Mouse (Mus musculus) MEL-GATA-1-ER (cell line): ENCODE results near the gene Mkks.

ENCODE experiments used
- DNase-seq: peaks from one replicate; pipeline ENCODE4 v3.0.0-alpha.2; 2012; ENCODE audit warnings: low read depth; ENCODE audit errors: extremely low read depth

The Mkks gene

DNA sequence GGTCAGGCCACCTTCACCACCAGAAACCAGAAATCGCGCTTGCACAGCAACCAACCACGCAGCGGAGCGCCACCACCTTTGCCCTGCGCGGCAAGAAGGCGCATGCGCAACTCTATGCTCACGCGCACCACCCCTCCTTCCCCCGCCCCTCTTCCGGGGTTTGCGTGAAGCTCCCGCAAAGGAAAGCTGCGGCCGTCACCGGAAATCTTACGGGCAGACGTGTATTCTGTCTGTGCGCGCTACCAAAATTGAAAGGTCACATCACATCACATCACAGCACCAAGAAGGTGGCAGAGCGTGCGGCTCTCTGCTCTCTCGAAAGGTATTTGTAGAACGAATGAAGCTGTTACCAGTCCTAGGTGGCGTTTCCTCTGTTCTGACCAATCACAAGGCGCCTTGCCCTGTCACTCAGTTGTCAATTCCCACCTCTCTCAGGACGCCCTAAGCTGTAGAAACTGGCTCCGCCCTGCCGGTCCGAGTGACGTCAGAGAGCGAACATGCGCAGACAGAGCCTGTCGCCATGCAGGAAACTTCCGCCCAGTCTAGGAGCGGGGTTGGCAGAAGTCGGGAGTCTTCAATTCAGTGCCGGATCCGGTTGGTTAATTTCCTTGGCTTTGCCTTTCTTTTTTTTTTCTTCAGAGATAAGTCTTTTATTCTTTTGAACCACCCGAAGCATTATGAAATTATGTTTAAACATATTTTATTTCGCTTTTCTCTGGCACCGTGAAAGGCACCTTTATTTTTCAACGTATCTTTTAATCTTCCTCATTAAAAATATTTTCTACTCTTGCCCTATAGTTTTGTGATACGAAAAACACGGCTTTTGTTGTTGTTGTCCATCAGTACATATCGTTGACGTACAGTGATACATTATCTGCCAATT lies at the start of gene Mkks, which contains the start of the genes Slx4ip and AL731706.1:
Mkks (minus strand) TSS at position 322 of the 883 bp plus-strand sequence.
Slx4ip (plus strand) TSS at position 151 of the 883 bp plus-strand sequence.
AL731706.1 (minus strand) TSS at position 322 of the 883 bp plus-strand sequence.
- peak; percentile 97 for DNase-seq

DNA sequence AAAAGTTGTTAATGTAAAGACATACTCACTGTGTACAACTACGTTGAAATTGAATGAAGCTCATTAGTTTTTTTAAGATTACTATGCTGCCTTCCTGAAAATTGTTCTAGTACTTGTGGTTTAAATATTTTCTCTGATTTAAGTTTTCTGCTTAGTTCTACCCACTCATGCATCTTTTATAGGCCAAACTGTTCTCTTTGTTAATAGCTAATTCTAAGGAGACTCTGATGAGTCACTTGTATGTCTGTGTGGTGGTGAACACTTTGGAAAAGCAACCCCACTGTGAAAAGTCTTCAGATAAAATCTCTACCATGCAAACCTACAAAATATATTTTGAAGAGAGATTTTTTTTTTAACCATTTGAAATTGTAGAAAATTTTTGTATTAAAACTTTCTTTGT lies 47.1 kb upstream of the Mkks start:
- no peak for DNase-seq

DNA sequence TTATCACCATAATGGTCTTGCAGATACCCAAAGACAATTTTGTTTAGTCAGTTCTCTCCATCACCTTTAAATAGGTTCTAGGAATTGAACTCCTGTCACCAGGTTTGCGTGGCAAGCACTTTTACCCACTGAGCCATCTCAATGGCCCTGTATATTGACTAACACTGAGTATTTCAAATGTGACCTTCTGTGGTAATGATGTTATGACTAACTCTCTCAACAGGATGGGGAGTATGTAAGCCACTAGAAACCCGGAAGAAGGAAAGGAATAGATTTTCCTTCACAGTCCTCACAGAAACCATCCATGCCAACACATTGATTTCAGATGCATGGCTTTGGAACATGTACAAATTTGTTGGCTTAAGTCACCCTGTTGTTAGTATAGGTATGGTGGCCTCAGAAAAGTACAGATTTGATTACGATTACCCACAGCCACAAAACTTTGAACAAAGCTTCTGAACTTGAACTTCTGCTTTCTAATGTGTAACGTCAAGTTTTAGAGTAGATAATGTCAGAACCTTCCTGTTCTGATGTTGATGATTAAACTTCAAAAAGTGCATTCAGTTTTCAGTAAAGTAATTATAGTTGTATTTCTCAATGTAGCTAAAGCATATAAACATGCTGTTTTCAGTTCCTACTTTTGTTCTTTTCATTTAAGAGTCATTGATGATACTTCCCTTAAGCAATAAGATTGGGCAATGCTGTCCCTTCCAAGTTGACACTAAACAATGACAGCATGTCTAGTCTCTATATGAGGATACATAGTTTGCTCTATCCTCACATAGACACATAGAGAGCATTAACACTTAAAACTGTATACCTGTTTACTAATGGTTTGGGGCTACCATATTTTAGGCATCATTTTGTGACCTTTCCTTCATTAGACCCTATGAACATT lies 45.5 kb upstream of the Mkks start:
- DNase-seq: no peak

DNA sequence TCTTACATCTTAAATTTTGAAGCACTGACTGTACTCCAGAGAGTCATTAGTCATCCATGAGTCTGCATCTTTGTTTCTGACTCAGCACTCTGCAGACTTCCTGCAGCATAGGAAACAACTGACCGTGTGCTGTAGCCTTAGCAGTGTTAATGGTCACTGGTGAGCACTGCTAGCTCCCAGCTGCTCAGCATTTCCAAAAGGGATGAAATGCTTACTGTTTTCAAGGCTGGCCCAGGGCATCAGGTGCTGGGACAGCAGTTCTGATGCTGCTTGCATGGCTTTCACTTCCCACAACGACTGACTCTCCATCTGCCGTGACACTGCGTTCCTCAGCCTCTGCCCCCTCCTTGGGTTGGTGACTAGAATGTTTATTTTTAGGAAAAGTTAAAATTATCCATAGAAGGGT lies 29.8 kb upstream of the Mkks start:
- DNase-seq: peak; percentile 22

DNA sequence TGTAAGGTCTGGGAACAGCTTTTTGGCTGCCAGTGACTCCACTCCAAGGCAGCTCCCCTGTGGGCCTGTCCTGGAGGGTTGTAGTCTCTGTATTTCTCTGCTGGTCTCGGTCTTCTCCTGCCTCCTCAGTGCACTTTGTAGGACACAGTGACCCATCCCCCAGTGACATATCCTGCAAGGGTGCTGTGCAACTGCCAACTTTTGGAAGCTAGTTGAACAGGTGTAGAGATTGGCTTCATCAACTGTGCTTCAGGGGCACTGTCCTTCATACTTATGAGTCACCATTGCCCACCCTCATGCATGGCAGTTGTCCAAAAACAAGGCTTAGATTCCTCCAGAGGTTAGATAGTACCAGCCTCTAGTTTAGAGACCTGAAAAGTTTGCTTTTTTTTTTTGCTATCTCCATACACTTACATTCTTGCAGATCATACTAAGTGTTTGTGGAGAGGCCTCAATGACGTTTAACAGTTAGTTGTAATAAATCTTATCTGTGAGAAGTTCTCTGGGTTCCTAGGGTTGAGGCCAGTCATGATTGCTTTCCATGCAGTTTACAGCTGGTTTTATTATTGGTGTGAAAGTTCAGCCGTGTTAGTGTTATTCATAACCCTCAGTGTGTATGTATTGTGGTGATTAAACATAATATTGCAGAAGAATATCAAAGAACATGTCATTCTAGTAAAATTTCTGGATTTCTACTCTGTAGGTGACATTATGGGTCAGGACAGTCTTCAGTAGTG lies 29.2 kb upstream of the Mkks start:
- no peak for DNase-seq

DNA sequence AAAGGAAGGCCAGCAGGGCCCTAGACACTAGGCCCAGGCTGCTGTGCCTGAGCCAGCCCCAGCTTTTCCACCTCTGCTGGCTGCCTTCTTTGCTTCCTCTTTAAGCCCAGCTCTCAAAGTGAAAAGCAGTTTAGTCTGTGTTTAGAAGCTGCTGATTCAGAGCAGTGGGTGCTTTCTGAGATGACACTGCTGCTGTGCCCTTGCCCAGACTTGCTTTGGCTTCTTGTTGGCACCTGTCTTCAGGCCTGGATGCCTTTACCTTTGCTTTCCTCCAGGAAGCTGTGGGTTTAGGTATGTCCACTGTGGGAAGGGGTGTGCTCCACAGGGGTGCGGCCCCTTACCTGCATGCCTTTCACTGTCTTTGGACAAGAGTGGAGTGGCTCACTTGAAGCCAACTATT lies 28.2 kb upstream of the Mkks start:
- DNase-seq: no peak

DNA sequence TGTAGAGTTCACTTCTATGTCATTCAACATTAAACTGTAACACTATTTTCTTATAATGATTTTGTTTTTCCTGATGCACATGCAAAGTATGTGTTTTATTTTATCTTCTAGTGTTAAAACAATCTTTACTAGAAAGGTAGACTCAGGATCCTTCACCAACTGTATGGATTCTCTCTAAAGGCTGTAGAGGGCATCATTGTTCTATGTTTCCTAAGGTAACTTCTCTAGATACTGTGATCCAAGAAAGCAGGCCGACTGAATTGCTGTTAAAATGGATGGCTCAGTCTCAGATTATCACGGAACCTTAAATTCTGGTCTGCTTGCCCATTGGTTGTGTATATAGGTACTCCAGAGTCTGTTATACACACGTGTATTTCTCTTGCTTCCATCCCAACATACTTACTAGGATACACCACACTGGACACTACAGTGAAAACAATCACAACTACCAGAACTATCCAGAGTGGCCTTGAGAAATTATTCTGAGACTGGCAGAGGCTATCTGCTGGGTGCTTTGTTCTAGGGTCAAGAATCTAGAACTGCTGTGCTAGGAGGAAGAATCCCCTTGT lies 23.2 kb upstream of the Mkks start:
- DNase-seq: no peak

DNA sequence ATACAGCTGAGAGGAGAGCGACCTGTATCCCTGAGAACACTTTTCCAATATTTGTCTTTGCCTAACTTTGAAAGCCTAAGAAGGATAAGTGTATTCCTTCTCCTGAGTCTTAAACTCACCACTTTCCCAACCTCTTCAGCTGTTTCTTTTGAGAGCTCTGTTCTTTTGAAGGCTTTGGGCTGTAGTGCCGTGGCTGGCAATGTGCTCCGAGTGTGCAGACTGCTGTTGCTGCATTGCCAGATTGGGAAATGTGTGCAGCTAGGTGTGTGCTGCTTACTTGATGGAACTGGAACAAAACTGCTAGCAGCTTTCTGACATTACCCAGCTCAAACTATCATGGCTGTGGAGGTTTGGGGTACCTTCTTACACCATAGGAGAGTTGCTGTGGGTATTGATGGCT lies 21.8 kb upstream of the Mkks start:
- DNase-seq: no peak

DNA sequence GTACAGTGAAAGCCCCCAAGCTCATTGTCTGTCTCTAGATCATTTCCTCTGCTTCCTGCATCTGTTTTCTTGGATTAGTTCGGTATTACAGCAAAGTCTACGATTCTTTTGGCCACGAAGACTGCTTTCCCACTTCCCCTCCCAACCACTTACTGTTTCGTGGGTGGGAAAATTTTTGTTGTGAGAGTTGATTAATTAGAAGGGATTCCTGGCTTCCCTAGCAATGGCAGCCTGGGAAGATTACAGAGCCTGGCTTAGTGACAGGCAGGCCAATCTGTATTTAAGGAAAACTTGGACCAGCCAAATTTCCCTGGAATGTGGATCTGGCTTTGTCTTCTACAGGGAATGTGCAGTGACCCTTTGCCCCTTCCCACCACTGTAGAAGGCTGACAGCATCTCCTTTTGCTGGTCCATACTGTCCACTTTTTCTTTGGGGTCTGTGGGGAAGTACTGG lies 20.8 kb upstream of the Mkks start:
- no peak for DNase-seq

DNA sequence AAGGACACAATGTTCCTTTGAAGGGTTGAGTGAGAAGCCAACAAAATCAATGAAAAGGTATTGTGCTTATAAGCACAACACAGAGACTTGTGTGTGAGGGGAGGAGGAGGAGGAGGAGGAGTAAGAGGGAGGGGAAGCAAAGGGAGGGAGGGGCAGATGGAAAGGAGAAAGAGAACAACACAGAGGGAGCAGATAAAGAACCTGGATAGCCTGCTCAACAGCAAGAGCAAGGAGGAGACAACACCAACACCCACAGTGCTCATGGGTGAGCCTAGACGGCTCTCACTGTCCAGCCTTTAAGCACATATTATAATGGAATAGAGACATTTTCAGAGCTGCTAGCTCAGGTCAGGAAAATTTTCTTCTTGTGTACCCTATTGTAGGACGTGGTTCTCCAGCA lies 18.1 kb upstream of the Mkks start:
- DNase-seq: no peak

DNA sequence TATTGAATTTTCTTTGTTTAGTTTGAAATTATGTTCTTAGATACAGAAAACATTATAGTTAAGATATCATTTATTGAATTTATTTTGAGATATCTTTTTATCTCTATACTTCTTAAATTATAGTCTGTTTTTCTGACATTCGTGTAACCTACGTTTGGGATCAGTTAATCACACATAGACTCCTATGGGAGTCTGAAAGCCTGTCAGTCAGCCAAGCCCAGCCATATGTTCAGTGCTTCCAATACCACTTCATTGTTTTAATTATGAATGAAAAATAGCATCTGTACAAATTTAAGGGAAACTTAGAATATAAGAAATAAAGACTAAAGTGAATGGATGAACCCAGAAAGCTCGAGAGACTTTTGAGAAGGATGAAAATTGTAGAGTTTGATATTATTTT lies 17.4 kb upstream of the Mkks start:
- DNase-seq: no peak

DNA sequence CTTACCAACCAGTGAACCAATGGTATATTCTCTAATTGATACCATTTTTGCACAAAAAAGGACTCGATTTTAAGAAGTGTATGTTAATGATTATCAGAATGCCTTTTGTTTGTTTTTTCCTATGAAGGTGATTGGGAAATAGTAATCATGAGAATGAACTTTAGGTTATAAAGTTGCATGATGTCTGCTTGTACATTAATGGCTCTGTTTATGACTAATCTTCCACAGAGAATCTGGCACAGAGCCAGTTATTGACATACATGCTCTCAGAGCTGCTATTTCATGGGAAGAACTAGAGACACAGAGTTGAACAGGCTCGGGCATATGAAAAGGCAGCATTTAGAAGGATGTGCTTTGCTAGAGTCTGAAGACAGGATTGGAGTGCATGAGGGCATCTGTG lies 4.9 kb upstream of the Mkks start:
- no peak for DNase-seq

DNA sequence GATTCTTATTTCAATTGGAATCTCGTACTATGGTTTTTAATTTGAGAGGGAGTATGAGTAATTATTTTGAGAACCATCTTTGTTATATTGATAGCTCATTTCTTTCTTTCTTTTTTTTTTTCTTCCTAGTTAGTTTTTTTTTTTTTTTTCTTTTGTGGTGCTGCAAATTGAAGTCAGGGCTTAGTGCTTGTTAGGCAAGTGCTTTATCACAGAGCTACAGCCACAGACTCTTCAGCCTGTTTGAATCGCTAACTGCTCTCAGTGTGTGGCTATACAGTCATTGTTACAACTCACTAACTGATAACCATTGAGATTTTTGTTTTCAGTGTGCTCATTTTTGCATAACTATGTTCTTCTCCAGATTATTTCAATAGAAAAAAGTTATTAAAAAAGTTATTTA lies 3.3 kb upstream of the Mkks start:
- DNase-seq: no peak

DNA sequence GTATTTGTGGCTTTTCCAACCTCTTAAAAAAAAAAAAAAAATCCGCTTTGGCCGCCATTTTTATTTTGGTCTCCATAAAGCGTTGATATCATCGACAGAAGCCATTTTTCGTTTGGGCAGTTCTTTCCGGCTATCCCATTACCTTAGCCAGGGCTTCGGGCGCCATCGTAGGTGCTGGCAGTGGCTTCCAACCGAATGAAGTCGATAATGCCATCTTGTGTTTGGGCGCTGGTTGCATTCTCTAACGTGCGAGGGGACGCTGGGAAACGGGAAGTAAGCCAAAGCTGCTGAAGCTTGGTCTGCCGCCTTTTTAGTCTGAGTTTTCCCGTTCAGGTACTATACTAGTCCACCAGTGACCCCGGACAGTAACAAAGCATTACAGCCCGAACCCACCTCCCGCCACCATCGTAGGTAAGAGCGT lies 772 bp upstream of the Mkks start:
- DNase-seq: peak; percentile 95

DNA sequence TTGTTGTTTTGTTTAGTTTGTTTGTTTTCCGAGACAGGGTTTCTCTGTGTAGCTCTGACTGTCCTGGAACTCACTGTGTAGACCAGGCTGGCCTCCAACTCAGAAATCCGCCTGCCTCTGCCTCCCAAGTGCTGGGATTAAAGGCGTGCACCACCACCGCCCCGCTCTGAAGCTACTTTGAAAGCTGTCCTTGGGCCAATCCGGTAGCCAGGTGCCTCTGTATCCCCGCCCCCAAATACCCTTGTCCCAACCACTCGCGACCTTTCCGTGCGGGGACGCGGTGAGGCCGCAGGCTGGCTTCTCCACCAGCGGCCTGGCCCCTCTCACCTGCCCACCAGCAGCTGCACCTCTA lies 497 bp downstream of the Mkks start:
- DNase-seq: peak; percentile 58

DNA sequence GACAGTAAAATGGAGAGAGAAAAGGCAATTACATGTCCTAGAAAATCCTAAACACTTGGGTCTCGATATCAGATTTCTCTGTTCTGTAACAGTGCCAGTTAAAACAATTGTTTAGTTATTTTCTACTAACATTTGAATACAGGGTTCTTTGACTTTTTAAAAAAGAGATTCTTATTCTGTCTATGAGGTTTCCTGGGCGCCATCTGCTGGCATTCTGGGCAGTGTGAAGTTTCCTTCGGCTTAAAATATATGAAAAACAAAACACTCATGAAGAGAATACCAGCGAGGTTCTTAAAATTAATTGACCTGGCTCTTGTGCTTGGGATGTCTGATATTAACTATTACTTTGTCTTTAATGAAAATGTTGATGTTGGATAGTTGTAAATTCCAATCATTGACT lies 4.3 kb downstream of the Mkks start:
- DNase-seq: no peak

DNA sequence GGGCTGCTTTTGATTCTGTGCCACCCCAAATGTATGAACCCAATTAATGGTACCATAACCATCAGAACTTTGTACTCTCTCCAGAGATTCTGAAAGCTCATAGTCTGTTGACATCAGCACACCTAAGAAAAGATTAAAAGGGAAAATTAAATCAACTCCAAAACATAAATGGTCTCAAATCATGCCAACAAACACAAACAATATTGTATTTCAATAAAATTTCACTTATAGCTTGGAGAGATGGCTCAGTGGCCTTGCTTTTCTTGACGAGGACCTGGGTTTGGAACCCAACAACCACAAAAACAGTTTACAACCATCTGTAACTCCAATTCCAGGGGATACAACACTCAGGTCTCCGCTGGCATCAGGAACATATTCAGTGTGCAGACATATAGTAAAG lies 5.6 kb downstream of the Mkks start, which contains the start of gene AL731706.2:
AL731706.2 (minus strand) TSS at position 101 of the 400 bp plus-strand sequence.
- DNase-seq: no peak

DNA sequence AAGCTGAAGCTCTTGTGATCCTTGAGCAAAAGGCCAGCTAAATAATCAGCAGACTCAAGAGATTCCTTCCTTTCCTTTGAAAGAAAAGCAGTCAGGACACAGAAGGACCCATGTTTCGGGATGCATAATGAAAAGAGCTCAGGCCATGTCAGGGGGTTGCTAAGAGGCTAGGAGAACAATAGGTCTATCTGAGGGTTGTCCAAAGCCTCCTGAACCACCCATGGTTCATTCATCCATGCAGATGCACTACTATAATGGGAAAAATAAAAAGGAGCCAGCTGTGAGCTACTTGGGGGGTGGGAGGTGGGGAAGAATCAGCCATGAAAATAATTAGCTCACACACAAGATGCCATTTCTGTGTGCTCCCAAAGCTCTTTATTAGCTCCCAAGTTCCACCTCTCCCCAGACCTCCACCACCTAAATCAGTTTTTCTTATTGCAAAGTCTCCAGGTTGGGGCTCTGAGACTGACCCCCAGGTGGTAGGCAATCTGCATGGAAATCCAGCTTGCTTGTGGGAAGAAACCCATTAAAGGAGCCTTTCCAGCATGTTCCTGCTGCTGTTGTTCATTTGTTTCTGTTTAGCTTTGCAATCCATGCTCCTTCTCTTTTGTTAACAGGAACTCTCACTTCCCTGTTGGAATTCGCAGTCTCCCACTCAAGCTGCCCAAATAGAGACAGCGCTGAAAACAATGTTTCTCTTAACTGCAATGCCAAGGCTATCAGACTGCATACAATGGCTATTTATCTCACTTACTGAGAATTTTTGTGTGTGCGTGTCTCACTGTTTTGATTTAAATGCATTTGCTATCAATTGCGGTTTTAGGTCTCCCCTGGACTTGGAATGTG lies 36.4 kb downstream of the Mkks start:
- no peak for DNase-seq

DNA sequence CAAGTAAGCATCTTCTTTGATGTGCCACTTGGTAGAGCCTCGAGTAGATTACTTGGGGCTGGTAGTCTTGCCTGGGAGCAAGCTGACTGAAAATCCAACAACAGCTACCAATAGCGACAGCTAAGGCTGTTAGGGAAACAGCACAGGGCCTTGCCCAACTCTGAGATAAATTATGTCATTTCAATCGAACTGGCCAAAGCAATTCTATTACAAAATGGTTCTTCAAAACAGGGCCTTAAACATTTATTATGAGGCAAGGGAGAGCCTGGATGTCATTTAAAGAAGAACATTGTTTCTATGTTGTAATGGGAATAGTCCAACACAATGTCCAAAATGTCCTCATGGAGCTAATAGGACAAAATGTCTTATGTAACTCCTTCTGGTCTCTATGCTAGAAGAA lies 40.8 kb downstream of the Mkks start:
- no peak for DNase-seq

DNA sequence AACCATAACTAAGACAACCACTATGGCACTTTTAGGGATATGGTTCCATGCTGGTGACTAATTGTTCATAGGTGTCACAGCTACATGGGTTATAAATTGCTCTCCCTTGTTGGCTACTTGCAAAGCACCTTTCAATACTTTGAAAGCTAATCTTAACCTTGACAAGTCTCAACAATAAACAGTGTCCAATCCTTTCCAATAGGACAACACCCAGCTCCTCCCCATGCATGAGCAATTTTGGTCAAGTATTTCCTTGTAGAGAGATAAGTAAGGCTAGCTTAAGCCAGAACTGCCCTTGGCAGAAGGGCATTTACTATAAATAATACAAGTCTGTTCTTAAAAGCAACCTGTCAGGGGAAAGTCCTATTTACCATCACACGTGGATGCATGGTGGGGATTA lies 53.2 kb downstream of the Mkks start:
- DNase-seq: no peak
